ENCODE assay signal across 8 mouse cellular contexts in the genomic region with DNA sequence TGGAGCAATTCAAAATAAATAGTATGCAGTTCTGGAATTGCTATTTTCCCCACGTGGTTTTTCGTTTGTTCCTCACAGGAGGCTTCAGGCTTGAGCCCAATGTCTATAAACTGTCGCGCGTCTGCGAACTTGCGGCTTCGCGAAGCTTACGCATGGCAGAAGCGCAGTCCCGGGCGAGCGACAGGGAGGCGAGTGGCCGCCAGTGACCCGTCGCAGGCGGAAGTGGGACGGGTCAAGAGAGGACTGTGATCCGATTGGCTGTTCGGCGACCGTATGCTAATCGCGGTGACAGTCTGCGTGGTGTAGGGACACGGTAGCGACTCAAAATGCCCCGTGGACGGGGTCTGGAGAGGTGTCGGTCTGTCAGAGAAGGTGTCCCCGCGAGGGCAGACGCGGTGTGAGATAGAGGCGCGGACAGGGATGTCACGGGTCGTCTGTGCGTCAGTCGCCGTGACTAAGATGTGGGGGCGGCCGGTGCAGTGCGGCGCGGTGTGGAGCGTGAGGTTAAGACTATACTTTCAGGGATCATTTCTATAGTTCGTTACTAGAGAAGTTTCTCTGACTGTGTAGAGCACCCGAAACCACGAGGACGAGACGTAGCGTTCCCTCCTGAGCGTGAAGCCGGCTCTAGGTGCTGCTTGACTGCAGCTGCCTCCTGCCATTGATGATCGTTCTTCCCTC. TPM values are rescaled to one million over a fixed set of nuclear protein-coding genes. Genes with fewer than 3 reads are reported as not detected.
DNase-seq lines count a peak whose midpoint lies in the region; ATAC-seq and TF ChIP-seq lines count a peak whose summit lies in the region.
"Not testable (repeated sequence)": the region's sequence is repeated elsewhere in the genome, so short reads cannot be mapped to it uniquely, and the experiment has no call there.

No protein-coding gene starts in this region.

- peak; percentile 99 for ATAC-seq in embryonic facial prominence, embryonic 11.5 days (replicated peaks; ENCODE audit: insufficient number of reproducible peaks, low FRiP score, low TSS enrichment, low read depth)
- peak; percentile 94 for ATAC-seq in granulocyte monocyte progenitor cell, adult 5-6 weeks (replicated peaks; ENCODE audit: poor library complexity, severe bottlenecking)
- ATAC-seq in intestine, postnatal 0 days: peak; percentile 98
- peak; percentile 99 for ATAC-seq in midbrain, embryonic 11.5 days (ENCODE audit: low FRiP score)

- peak overlapping the region; percentile 19; the same call in 1 of the 2 replicates for H3K9ac ChIP-seq in embryonic facial prominence, embryonic 11.5 days (replicated peaks; ENCODE audit: low read length)
- not testable (repeated sequence) for H3K9ac ChIP-seq in intestine, postnatal 0 days (ENCODE audit: low read depth, low read length); midbrain, embryonic 11.5 days (ENCODE audit: low read length)

- not testable (repeated sequence) for H3K4me2 ChIP-seq in embryonic facial prominence, embryonic 11.5 days (ENCODE audit: low read depth, low read length)
- H3K4me2 ChIP-seq in intestine, postnatal 0 days (replicated peaks; ENCODE audit: low read depth): peak overlapping the region; percentile 44
- peak overlapping the region; percentile 25; the same call in 1 of the 2 replicates for H3K4me2 ChIP-seq in midbrain, embryonic 11.5 days

- not testable (repeated sequence) for TF ChIP-seq CTCF in intestine, postnatal 0 days (IDR thresholded peaks at IDR 0.05; ENCODE audit: low read depth)

- not testable (repeated sequence) for H3K27ac ChIP-seq in embryonic facial prominence, embryonic 11.5 days (replicated peaks; ENCODE audit: low read depth, low read length); intestine, postnatal 0 days (ENCODE audit: low read depth, low read length); midbrain, embryonic 11.5 days (ENCODE audit: low read depth, low read length)

- not testable (repeated sequence) for H3K4me1 ChIP-seq in embryonic facial prominence, embryonic 11.5 days (ENCODE audit: control insufficient read depth, insufficient read depth, low read length); intestine, postnatal 0 days (replicated peaks; ENCODE audit: control insufficient read depth, insufficient read depth, low read length); midbrain, embryonic 11.5 days (ENCODE audit: control insufficient read depth, insufficient read depth, low read length)

- H3K4me3 ChIP-seq in embryonic facial prominence, embryonic 11.5 days (ENCODE audit: low read depth, low read length): 0 out of 2 replicates have a peak overlapping the region, but pooled peaks have one; percentile 9
- H3K4me3 ChIP-seq in intestine, postnatal 0 days (ENCODE audit: low read depth, low read length); midbrain, embryonic 11.5 days (ENCODE audit: low read depth, low read length): not testable (repeated sequence)

- not testable (repeated sequence) for H3K36me3 ChIP-seq in embryonic facial prominence, embryonic 11.5 days (replicated peaks; ENCODE audit: control insufficient read depth, insufficient read depth, low read depth, low read length); intestine, postnatal 0 days (ENCODE audit: control insufficient read depth, insufficient read depth); midbrain, embryonic 11.5 days (ENCODE audit: control insufficient read depth, insufficient read depth, low read length)

- H3K27me3 ChIP-seq in embryonic facial prominence, embryonic 11.5 days (ENCODE audit: control insufficient read depth, insufficient read depth, low read length); intestine, postnatal 0 days (replicated peaks; ENCODE audit: control insufficient read depth, insufficient read depth, low read length); midbrain, embryonic 11.5 days (ENCODE audit: control insufficient read depth, insufficient read depth, low read length): not testable (repeated sequence)

- DNase-seq in adrenal gland, adult 2 months: peak; percentile 91
- peak; percentile 67 for DNase-seq in embryonic facial prominence, embryonic 11.5 days (ENCODE audit: low spot score)
- peak; percentile 86 for DNase-seq in left cerebral cortex, postnatal 4 days
- peak; percentile 93 for DNase-seq in midbrain, embryonic 11.5 days (ENCODE audit: low spot score, missing footprints)
- peak; percentile 69 for DNase-seq in right cerebral cortex, postnatal 4 days
- peak; percentile 76 for DNase-seq in urinary bladder, postnatal 4 days (ENCODE audit: low spot score in 2 of 2)

- H3K9me3 ChIP-seq in embryonic facial prominence, embryonic 11.5 days (replicated peaks; ENCODE audit: control insufficient read depth, low read length); intestine, postnatal 0 days (ENCODE audit: control insufficient read depth); midbrain, embryonic 11.5 days (ENCODE audit: control insufficient read depth, low read length): not testable (repeated sequence)

- intact Hi-C loops in left cerebral cortex, postnatal 4 days (cut with DNase I): not testable (repeated sequence)

- under 1% methylated on average over 20 of the region's 58 CpGs for WGBS in embryonic facial prominence, embryonic 11.5 days
- WGBS in intestine, postnatal 0 days: under 1% methylated on average over 24 of the region's 58 CpGs
- under 1% methylated on average over 20 of the region's 58 CpGs for WGBS in midbrain, embryonic 11.5 days

RNA-seq across cellular contexts. Expression of gene Tex14, which starts 57.1 kb away (rescaled TPM):
- 1 to 10 TPM in 1 of 2 experiments, under 1 TPM in 1; 0.35 to 1.3 TPM for total RNA-seq in adrenal gland, adult 2 months (2021)
- 0.03 and 0.08 TPM in 2 replicates for polyA plus RNA-seq in adrenal gland, adult 2 months (2012; rRNA removed)
- polyA plus RNA-seq in embryonic facial prominence, embryonic 11.5 days (2014; fragmentation: Nextera tagmentation; extraction: Ambion mirVana): 0.42 and 0.80 TPM in 2 replicates
- not detected in 2 replicates for total RNA-seq in granulocyte monocyte progenitor cell, adult 5-6 weeks (2014; fragmentation: Nextera tagmentation)
- not detected in 2 replicates for total RNA-seq in granulocyte monocyte progenitor cell, adult 5-6 weeks (2017)
- 1.3 and 1.8 TPM in 2 replicates for polyA plus RNA-seq in intestine, postnatal 0 days (2015; fragmentation: Nextera tagmentation; extraction: Ambion mirVana)
- under 1 TPM; 0.34 to 0.44 TPM for total RNA-seq in left cerebral cortex, postnatal 4 days (2021)
- 0.21 and 0.30 TPM in 2 replicates for polyA plus RNA-seq in midbrain, embryonic 11.5 days (2014; fragmentation: Nextera tagmentation; extraction: Ambion mirVana)

RNA-seq across cellular contexts. Expression of gene Rad51c, which starts 57.2 kb away (rescaled TPM):
- total RNA-seq in adrenal gland, adult 2 months (2021): 1 to 10 TPM; 1.6 to 2.2 TPM
- polyA plus RNA-seq in adrenal gland, adult 2 months (2012; rRNA removed): 0.13 and 0.15 TPM in 2 replicates
- 12.1 and 13.5 TPM in 2 replicates for polyA plus RNA-seq in embryonic facial prominence, embryonic 11.5 days (2014; fragmentation: Nextera tagmentation; extraction: Ambion mirVana)
- 1.8 and 6.5 TPM in 2 replicates for total RNA-seq in granulocyte monocyte progenitor cell, adult 5-6 weeks (2014; fragmentation: Nextera tagmentation)
- total RNA-seq in granulocyte monocyte progenitor cell, adult 5-6 weeks (2017): 6.3 and 7.8 TPM in 2 replicates
- polyA plus RNA-seq in intestine, postnatal 0 days (2015; fragmentation: Nextera tagmentation; extraction: Ambion mirVana): 1.9 and 2.0 TPM in 2 replicates
- total RNA-seq in left cerebral cortex, postnatal 4 days (2021): 1 to 10 TPM; 4.0 to 4.8 TPM
- polyA plus RNA-seq in midbrain, embryonic 11.5 days (2014; fragmentation: Nextera tagmentation; extraction: Ambion mirVana): 13.6 and 15.7 TPM in 2 replicates
